Mouse (Mus musculus) adrenal gland, postnatal 36 days (tissue): ENCODE measurements around the gene Hsf5. TPM values are rescaled to one million over a fixed set of nuclear protein-coding genes. Genes with fewer than 3 reads are reported as not detected.

Experiments used
- DNase-seq, 2 experiments: peaks; one replicate each; pipeline ENCODE4 v3.0.0; 2021; ENCODE audit warnings: mixed read lengths in 1 of 2
- long read RNA-seq, 2 experiments: library from polyadenylated mRNA; stranded (forward); transcript quantifications; one replicate each; pipeline ENCODE4 v2.0.0; 2021; ENCODE audit warnings: borderline sequencing depth in 2 of 2
- total RNA-seq, 2 experiments: library from RNA; stranded (reverse); gene quantifications; 2 replicates each; pipeline ENCODE4 v1.2.3; 2021

Gene Hsf5
- total RNA-seq: under 1 TPM in 1 of 2 experiments, not detected in 1; 0.13 TPM
- long read RNA-seq, experiment 1: 0 reads
- long read RNA-seq, experiment 2: 0 reads

DNA sequence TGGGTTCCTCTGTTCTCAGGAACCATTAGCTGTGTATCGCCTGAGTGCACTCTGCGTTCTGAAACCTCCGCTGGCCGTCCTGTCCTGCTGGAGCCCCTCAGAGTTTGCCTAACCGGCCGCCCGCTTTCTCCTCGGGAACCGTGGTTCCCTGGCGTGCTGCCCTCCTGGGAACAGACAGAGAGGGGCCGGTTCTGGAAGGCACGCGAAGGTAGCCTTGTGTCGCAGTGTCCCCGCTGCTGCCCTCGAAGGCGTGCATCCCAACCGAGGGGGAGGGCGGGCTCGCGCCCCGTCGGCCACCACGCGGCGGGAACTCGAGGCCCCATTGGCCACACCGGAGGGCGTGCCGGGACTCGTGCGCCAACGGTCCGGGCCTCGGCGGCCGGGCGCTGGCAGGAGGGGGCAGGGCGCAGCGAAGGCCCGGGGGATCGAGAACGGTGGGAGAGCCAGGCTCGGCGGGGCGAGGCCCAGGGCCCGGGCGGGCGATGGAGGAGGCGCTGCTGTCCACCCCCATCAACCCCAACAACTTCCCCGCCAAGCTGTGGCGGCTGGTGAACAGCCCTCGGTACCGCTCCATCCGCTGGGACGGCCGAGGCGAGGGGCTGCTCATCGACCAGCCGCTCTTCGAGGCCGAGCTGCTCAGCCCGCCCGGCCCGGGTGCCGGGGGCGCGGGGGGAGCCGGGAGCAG, at the start of gene Hsf5:
Gene Hsf5 (plus strand): TSS at position 375 of the 685 bp plus-strand sequence.
- DNase-seq: no peak

DNA sequence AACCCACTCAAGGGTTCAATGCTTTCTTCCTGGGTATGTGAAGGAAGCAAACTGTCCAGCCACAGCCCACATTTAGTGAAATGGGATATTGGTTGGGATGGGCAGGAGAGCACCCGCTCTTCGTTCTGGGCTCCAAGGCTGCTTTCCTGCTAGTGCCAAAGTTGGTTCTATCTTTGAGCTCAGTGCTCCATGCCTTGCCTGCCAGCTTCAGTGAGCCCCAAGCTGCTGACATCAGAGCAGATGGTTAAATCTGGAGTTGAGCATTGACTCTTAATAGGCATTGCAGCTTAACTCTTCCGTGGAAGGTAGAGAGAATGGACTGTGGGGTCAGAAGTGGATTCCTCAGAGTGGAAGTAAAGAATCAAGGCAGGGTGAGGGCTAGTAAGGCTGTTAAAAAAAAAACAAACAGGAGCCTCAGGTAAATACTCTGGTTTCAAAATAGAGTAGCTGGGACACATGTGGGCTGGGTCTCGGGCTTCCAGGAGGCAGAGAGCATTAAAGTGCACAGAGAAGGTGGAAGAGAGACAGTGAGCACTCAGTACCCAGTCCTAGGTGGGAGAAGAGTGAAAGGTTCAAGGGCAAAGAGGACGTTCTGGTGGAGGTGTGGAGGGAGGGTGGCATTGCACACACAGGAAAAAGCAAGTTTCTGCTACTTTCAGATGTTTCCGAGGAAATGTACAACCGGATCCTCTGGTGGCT, 48.6 kb upstream of the Hsf5 start, which contains the start of gene Sept4:
Gene Sept4 (plus strand): TSS at position 649 of the 699 bp plus-strand sequence.
- no peak for DNase-seq

DNA sequence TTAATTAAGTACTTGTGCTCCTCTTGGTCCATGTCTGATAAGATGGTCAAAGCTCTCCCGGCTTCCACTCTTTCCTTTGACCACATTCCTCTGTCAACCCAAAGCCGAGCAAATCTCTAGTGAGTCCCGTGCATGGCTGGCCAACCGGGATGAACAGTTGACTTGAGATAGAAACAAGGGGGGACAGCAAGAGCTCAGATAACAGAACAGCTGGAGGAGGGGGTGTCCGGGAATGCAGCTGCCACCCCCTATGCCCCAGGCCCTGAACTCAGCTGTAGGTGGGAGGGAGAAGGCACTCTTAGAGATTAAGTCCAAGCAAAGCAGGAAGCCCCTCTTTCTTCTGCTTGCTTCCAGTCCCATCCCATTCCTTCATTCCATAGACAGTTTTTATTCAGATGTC, 46.2 kb upstream of the Hsf5 start:
- no peak for DNase-seq

- no peak for DNase-seq
Observed at GRCm38 (mm10) chr11:87571361-87571950, 45.5 kb upstream of the Hsf5 start.

- DNase-seq: no peak
Observed at GRCm38 (mm10) chr11:87573751-87574150, 43.2 kb upstream of the Hsf5 start.

DNA sequence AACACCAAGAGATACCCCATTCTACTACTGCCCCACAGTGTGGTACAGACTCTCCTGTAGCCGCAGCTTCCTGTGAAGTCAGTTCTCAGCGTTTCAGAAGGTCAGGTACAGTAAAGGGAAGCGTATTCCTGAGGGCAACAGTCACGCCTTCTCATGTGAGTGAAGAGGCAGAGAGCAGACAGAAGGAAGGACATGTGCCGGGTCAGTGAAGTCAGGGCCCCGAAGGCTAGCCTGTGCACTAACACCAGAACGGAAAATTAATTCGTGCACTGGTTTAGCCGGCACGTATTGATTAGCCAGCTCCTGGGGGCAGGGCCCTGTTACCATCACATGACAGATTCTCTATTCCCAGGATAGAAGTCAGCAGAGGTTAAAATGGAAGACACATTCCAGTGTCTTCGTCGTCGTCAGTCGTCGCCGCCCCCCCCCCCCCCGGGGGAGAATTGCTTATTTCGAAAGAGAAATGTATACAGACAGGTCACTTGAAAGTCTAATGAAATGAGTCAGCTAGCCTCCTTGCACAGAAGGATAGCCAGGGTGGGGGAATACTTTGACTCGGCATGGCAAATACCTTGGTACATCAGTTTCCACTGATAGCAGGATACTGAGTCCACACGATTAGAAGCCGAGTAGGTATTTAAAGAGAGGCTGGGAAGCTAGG, 42.3 kb upstream of the Hsf5 start:
- DNase-seq: no peak

DNA sequence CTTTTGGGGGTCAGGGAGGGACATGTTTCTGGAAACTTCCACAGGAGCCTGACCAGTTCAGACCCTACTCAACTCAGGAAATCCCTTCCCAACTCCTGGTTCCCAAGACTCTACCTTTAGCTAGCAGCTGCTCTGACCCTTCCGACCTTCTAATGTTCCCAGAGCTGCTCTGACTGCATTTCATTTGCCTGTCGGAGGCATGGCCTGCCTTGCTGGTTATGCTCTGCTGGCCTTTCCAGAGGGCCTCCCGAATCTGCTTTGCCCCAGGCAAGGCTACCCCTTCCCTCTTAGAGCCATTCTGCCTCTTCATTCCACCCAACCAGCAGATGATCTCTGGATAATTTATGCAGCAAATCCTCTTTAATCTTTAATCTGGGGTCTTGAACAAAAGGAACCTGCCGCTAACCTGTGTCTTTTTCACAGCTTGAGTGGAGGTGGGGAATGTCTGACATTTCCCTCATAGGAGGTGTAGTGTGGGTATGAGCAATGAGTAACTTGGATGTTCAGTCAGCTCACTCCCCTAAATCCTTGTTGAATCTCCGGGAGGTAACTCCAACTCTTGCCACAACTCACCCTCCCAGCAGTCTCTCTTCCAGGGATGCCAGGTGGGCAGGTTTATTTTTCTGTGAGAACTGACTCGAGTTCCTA, 39.2 kb upstream of the Hsf5 start:
- DNase-seq: no peak

- DNase-seq: peak; percentile 79 to 89
Observed at GRCm38 (mm10) chr11:87578249-87578962, 38.6 kb upstream of the Hsf5 start.

DNA sequence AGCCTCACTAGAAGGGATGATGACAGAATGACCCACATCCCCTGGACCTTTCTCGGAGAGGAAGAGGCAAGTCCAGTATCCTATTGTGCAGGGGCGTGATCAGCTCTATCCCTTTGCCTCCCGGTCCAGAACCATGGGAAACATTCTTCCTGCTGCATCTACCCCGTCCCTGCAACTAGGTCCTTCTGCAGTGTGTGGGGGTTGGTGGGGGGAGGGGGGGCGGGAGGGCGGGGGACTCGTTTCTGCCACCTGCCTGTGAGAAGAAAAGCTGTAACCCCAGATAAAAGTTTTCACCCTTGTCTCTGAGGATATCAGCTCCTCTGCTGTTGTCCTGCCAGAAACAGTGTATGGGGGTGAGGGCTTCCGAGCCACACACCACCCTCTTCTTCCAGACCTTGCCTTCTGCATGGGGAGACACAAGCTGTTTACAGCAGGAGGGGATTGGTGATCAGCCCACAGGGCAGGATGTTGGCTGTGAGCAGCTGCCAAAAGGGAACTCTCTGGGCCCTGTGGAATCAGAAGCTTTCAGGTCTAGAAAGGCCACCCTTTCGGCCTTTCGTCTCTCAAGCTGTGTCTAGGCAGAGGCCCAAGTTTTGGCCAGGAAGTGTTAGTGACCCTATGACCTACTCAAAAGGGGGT, 37.9 kb upstream of the Hsf5 start:
- DNase-seq: peak in 1 of 2 experiments; percentile 24

- DNase-seq: no peak
Observed at GRCm38 (mm10) chr11:87579713-87580112, 37.3 kb upstream of the Hsf5 start.

- DNase-seq: no peak
Observed at GRCm38 (mm10) chr11:87580543-87581085, 36.4 kb upstream of the Hsf5 start.

DNA sequence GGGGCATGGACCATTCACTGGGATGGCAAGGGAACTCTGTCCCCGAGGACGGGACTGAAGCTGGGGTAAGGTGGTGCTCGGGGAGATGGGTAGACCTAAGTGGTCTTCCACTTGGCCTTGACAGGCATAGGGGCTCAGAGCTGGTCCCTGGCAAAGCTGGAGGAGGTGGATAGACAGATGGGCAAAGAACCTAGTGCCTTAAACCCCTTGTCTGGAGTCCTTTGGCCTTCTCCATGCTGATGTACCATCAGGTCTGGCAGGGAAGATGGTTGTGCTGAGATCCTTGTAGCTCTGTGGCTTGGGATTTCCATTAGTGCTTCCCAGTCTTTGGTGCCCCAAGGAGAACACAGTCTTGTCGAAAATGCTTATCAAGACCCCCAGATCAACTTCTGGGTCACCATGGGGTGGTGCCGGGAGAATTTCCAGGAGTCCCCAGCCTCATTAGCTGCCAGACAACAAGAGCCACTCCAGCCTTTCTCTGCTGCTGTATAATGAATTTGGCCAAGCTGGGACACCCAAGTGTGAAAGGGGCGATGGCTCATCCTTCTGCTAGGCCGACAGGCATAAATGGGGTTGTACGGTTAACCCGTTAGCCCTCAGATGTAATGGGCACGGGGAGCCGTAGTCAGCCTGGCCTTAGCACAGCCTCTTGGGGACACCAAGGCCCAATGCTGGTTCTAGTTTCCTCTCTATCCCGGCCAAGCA, 35.7 kb upstream of the Hsf5 start:
- DNase-seq: no peak

- peak; percentile 56 to 70 for DNase-seq
Observed at GRCm38 (mm10) chr11:87581933-87582710, 34.8 kb upstream of the Hsf5 start.

DNA sequence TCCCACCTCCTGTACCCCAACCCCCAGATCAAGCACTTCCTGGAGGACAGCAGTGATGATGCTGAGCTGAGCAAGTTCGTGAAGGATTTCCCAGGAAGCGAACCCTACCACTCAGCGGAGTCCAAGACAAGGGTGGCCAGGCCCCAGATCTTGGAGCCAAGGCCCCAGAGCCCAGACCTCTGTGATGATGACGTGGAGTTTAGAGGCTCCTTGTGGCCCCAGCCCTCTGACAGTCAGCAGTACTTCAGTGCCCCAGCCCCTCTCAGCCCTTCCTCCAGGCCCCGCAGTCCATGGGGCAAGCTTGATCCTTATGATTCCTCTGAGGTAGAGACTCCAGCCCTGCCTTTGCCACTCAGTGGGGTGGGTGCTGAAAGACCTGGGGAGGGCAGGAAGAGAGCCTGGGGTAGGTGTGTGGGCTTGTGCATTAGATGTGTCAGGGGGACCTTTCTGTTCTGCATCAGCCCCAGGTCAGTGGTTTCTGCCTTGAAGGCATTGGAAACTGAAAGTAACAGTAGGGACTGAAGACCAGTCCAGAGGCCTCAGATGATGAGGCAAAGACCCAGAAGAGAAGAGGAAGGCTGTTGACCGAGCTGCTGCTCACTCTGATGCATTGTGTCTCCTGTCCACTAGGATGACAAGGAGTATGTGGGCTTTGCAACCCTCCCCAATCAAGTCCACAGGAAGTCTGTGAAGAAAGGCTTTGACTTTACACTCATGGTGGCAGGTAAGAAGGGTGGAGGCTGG, 33.5 kb upstream of the Hsf5 start:
- no peak for DNase-seq

GRCm38 (mm10) chr11:87584711-87585505, 32.1 kb upstream of the Hsf5 start:
- DNase-seq: peak; percentile 40 to 60

- no peak for DNase-seq
Observed at GRCm38 (mm10) chr11:87587211-87587874, 29.6 kb upstream of the Hsf5 start.

- no peak for DNase-seq
Observed at GRCm38 (mm10) chr11:87589605-87590004, 27.4 kb upstream of the Hsf5 start.
